Mouse (Mus musculus): Measurements from ENCODE around the gene Ptpn4.

Gene Ptpn4

DNA sequence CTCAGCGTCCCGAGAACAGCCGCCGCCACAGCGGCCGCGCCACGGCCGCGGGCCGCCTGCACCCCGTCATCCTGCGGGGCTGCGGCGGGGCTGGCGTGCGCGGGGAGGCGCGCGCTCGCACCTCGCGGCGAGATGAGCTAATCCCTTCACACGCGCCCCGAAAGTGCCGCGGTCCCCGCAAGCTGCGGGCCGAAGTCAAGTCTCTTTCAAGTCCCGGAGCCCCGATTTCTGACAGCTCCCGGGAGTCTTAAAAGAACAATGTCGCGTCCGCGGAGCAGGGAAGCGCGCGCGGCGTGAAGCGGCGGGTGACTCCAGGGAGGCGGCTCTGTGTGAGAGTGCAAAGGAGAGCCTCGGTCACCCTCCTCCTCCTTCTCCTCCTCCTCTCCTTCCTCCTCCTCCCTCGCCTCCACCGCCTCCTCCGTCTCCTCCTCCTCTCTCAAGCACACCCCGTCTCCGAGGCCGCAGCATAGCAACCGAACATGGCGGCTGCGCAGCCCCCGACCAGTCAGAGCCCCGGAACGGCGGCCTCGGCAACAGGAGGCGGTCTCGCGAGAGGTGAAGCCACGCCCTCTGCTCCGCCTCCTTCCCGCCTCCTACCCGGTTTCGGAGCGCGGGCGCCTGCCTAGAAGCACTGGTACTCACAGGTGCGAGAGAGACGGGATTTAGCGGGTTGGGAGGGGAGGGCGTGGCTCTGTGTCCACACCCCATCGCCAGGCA is at the start of gene Ptpn4:
Gene Ptpn4 (minus strand): TSS at position 579 of the 717 bp plus-strand sequence.
- DNase-seq (ENCODE audit: low read depth, low spot score): peak; percentile 95

DNA sequence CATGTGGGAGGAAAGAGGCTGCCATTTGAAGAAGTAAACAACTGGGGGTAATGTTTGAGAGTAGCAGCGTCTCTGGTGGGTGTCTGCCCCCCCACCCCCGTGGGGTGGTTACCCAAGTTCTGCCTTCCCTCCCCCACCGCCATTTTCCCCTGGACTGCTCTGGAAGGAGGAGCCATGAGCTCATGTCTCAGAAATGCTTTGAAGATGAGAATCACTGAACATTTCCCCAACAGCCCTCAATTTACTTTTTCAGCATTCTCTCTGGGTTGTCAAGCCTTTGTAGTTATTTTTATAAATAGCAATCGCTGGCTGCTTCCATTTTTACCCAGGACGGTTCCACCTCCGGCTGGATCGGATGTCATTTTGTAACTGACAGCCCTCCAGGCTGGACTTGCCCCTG is 48.9 kb upstream of the Ptpn4 start:
- DNase-seq (ENCODE audit: low read depth, low spot score): no peak

GRCm38 (mm10) chr1:119884272-119884671 is 46.9 kb upstream of the Ptpn4 start:
- no peak for DNase-seq (ENCODE audit: low read depth, low spot score)

DNA sequence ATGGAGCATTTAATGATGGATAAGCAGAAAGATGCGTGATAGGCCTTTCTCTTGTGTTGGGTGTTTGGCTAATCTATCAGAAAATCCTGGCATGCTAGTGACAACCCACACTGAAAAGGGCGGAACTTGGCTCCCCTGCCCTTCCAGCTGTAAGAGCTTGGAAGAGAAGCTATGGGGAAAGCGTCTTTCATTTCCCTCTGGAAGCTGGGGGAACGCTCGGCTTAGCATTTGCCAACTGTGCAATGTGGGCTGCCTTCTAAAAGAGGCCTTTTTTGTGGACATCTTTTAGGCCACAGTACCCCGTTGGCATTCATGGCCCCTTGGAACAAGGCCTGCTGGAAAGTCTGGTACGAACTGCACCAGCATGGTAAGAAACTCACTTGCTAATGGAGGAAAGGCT is 41.5 kb upstream of the Ptpn4 start:
- DNase-seq (ENCODE audit: low read depth, low spot score): no peak

DNA sequence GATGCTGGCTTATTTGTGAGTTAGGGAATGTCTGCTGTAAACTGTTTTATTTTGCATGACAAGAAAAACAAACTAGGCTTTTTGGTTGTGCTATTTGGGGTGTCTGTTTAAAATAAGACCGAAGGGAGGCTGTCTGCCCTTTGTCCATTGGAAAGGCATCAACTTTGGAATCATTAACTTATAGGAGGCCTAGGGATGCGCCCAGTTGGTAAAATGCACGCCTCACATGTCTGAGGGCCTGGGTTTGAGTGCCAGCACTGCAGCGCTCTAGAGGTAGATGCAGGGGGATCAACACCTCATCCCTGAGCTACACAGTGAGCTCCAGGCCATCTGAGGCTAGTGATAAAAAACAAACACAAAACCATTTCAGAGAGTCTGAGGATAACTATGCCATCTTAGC is 40.1 kb upstream of the Ptpn4 start:
- DNase-seq (ENCODE audit: low read depth, low spot score): no peak

DNA sequence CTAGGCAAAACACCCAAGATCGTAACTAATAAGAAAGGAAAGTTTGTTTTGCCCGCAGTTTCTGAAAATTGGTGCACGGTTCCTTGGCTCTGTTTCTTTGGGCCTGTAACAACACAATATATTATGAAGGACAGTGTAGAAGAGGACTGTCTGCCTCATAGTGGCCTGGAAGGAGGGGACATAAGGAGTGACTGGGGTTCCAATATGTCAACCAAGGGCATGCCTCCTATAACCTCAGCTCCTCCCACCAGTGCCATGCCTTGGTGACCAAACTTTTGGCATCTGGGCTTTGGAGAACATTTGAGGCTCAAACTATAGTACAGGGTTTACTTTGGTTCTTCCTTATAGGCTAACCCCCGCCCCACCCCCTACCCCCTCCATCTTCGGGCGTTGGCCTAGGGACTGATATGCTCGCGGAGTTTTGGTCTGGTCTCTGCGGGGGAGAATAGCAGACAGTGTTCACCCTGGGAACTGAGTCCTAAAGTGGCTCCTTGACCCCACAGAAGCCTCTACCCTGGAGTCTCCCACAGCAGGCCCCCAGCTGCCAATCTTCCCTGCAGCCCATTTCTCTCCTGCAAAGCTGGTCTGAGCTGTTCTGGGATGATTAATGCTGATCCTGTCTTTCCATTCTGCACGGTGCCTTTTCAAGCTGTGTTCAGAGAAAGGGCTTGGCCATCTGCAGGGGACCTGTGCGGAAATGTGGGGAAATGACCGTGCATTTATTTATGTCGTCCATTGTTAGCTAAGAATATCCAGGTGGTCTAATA is 31.2 kb upstream of the Ptpn4 start:
- no peak for DNase-seq (ENCODE audit: low read depth, low spot score)

GRCm38 (mm10) chr1:119867300-119867699 is 29.9 kb upstream of the Ptpn4 start:
- no peak for DNase-seq (ENCODE audit: low read depth, low spot score)

- DNase-seq (ENCODE audit: low read depth, low spot score): no peak
These were observed 27.9 kb upstream of the Ptpn4 start for GRCm38 (mm10) chr1:119865311-119865710.

DNA sequence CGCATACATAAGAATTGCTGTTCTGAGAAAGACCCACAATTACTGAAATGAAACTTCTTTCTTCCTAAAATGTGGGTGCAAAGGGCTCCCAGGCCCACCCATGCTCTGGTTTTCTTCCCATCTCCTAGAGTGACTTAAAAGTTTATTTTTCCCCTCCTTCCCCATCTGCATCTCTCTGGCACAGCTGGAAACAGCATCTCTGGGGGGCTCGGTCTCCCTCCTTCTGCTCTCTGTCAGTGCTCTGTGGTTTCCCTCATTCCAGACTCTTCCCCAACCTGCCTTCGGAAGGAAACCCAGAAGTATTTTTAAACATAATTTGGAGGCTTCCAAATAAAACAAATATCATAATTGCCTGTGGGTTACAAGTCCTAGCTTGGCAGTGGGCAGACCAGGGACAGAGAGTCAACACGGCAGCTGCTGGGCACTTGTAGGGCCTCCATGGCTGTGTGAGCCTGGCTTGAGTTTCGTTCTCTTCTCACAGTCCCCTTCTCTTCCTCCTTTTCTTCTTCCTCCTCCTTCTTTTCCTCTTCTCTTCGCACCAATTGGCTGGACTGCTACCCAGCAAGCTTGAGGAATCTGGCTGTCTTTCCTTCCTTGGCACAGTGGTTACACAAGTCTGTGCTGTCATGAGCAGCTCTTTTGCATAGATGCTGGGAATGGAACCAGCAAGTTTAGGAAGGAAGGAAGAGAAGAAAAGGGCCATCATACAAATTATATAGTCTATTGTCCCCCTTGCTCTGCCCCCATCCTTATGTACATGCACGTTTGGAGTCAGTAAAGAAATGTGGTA is 26.3 kb upstream of the Ptpn4 start:
- DNase-seq (ENCODE audit: low read depth, low spot score): peak; percentile 42

DNA sequence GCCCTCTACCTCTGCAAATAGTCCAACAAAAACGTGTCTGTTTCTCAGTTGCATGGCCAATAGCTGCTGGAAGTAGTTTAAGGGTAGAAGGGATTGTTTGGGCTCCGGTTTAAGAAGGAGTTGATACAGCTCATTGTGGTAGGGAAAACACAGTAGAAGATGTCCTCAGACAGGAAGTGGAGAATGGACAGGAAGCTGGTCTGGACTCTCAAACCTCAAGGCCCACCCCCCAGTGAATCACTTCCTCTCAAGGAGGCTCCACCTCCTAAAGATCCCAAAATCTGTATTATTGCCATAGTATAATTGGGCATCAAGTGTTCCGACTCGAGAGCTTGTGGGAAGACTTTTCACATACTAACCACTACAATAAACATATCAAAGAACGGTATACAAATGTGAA is 22.2 kb upstream of the Ptpn4 start:
- DNase-seq (ENCODE audit: low read depth, low spot score): no peak

DNA sequence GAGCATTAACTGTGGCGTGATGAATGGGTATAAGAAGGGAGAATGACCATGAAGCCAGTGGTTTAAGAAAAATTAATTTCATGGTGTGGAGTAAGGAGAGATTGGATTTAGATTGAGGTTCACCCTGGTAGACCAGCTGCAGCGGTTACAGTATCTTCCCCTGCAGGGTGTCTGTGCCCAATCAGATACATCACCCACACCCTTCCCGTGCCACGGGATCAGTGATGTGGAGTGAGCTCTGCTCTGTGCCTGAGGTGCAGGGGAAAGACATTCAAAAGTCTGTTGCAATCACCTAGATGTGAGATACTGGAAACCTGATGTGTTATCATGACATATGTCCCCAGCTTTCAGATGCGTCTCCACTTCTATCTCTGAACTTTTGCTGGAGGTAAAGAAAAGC is 15.6 kb upstream of the Ptpn4 start:
- DNase-seq (ENCODE audit: low read depth, low spot score): no peak

GRCm38 (mm10) chr1:119852339-119852738 is 14.9 kb upstream of the Ptpn4 start:
- no peak for DNase-seq (ENCODE audit: low read depth, low spot score)

GRCm38 (mm10) chr1:119849146-119849935 is 11.9 kb upstream of the Ptpn4 start:
- DNase-seq (ENCODE audit: low read depth, low spot score): no peak

DNA sequence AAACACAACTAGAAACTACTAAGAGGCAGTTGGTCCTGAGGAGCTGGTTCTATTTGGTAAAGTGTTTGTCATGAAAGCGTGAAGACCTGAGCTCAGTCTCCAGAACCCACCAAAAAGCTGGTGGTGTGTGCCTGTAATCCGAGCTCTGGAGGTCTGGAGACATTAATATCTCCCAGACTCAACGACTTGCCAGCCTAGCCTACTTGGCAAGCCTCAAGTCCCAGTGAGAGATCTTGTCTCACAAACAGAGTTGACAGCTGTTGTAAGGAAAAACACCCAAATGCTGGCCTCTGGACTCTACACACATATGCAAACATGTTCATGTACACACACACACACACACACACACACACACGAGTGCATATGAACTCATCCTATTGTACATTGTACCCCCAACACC is 7.9 kb upstream of the Ptpn4 start:
- DNase-seq (ENCODE audit: low read depth, low spot score): no peak

- no peak for DNase-seq (ENCODE audit: low read depth, low spot score)
These were observed 5.7 kb upstream of the Ptpn4 start for GRCm38 (mm10) chr1:119843121-119843520.

GRCm38 (mm10) chr1:119838241-119838640 is 828 bp upstream of the Ptpn4 start:
- no peak for DNase-seq (ENCODE audit: low read depth, low spot score)

- DNase-seq (ENCODE audit: low read depth, low spot score): no peak
These were observed 866 bp downstream of the Ptpn4 start for GRCm38 (mm10) chr1:119836479-119837015.

DNA sequence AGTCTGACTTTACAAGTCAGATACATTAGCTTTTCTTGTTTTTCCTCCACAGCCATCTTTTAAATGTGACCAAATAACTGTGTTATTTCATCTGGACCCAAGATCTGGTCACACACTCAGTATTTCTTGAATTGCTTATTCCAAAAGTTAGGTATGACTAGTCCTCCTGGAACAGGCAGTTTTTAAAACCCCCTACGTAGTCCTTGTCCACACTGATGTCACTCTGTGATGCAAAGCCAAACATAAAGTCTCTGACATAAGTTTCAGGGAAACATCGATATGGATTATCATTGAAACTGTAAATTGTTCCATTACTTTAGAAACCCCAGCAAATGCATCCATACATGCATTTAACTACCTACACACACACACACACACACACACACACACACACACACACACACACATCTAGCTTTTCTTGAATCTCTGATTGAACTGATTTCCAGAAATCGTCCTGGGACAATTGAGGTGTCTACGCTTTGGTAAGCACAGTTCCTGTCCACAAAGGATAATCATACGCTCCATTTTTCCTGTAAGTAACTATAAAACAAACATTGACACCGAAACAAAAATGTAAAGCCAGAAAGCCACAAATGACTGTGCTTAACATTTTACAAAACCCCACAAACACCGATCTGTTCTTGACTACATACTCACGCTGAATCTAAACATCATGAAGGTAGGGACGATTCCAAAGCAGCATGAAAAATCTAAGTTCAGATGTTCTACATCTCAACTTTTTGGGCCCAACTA is 1.5 kb downstream of the Ptpn4 start:
- no peak for DNase-seq (ENCODE audit: low read depth, low spot score)

DNA sequence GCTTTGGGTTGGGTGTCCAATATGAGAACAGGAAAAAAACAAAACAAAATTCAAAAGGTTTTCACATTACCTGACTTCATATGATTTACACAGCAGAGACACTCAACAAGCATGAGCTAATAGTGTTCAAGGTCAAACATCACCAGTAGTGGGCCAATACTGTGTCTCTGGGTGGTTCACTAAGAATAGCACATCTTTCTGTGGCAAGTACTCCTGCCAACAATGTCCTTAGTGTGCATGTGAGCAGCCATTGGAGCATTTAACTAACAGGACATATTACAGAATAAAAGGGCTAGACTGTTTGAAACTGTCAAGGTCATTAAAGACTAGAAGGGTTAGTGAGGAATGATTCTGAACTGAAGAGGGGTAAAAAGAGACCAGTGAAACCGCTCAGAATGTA is 9.3 kb downstream of the Ptpn4 start:
- DNase-seq (ENCODE audit: low read depth, low spot score): no peak

- DNase-seq (ENCODE audit: low read depth, low spot score): no peak
These were observed 18.7 kb downstream of the Ptpn4 start for GRCm38 (mm10) chr1:119818704-119819103.

DNA sequence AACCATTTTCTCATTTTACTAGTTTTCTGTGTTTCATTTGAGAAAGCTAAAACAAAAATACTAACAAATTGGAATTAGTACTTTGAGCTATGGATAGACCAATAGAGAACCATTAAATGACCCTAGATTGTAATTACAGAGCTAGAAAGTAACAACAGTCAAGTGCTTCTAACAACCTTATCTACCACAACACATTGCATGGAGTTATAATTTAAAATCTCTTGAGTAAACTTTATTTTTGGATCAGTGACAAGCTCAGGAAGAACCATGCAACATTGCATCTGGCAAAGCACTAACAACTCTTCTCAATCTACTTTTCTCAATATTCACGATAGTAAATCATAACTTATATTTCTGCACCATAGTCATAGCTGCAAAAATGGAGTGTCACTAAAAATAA is 29.7 kb downstream of the Ptpn4 start:
- DNase-seq (ENCODE audit: low read depth, low spot score): no peak
